Mouse (Mus musculus) kidney, embryonic 15.5 days (tissue): ENCODE results near the gene Ahnak. TPM values are rescaled to one million over a fixed set of nuclear protein-coding genes. Genes with fewer than 3 reads are reported as not detected.

ENCODE experiments used
- ATAC-seq: fragments of 200-750 bp; cut with Nextera tagmentation; replicated peaks from 2 replicates; pipeline ENCODE4 v1.8.0; 2017; ENCODE audit warnings: moderate TSS enrichment; ENCODE audit not compliant: low FRiP score
- H3K27ac ChIP-seq: fragments of 300-500 bp; sonication (generic); 2 replicates; pipeline ENCODE4 v1.5.1; 2015; ENCODE audit warnings: mild to moderate bottlenecking, inconsistent platforms
- H3K27me3 ChIP-seq: fragments of 300-500 bp; sonication (generic); 2 replicates; pipeline ENCODE4 v1.6.1; 2015; ENCODE audit warnings: inconsistent platforms
- H3K36me3 ChIP-seq: fragments of 300-500 bp; sonication (generic); 2 replicates; pipeline ENCODE4 v1.6.1; 2015; ENCODE audit warnings: inconsistent platforms
- H3K4me1 ChIP-seq: fragments of 300-500 bp; sonication (generic); 2 replicates; pipeline ENCODE4 v1.6.1; 2015; ENCODE audit warnings: inconsistent platforms
- H3K4me2 ChIP-seq: fragments of 300-500 bp; sonication (generic); 2 replicates; pipeline ENCODE4 v1.6.1; 2015; ENCODE audit warnings: moderate library complexity, mild to moderate bottlenecking, inconsistent platforms
- H3K4me3 ChIP-seq: fragments of 300-500 bp; sonication (generic); replicated peaks from 2 replicates; pipeline ENCODE4 v1.5.1; 2015; ENCODE audit warnings: mild to moderate bottlenecking, inconsistent platforms
- H3K9ac ChIP-seq: fragments of 300-500 bp; sonication (generic); 2 replicates; pipeline ENCODE4 v1.6.1; 2015; ENCODE audit warnings: mild to moderate bottlenecking, inconsistent platforms
- H3K9me3 ChIP-seq: fragments of 300-500 bp; sonication (generic); replicated peaks from 2 replicates; pipeline ENCODE4 v1.6.1; 2016; ENCODE audit warnings: inconsistent platforms
- WGBS: fragments of 180-500 bp; shearing (Covaris S2); methylation state at CpG from one replicate; pipeline ENCODE4 v1.1.7; 2015; ENCODE audit warnings: mixed read lengths; 5-methylcytosine and 5-hydroxymethylcytosine counted together
- polyA plus RNA-seq: library from polyadenylated mRNA; unstranded; fragments of >200 nt; fragmentation: Nextera tagmentation; extraction: Ambion mirVana; gene quantifications from 2 replicates; pipeline ENCODE4 v1.2.1, GENCODE M21; 2015

The Ahnak gene
- polyA plus RNA-seq, 1 experiment from 2014 or later: 18.2 TPM

DNA sequence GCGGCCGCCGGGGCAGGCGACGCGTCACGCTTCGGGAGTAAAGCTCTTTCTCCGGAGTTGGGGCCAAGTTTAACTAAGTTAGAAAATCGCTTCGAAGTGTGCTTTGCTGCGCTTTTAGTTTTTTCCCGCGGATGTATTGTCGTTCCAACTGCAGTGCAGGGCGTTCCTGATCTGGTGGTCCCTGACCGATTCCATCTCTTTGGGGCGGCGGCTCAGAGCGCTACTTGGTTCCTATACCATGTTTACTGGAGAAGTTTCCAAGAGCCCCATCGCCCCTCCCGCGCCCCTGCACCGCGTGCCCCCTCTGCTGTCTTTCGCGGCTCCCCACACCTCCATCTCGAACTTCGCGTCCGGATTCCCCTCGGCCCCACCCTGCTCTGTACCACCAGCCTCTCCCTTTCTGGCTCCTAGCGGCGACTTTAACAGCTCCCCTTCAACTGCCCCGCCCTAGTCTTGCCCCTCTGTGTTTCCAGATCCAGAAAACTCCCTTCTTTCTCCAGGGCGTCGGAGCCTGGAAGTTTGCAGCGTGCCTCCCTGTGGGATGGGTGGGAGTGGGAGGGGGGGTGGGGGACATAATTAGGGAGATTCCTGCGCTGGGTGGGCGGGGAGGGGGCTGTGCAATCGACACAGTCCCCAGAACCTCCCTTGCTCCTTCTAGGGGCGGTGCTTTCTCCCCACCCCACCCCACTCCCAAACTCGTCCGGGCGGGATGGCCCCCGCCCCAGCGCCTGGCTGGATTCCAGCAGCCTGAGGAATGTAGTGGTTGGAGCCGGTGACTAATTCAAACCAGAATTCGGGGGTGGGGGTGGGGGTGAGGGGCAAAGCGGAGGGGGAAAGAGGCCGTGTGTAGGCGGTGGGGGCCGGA lies 715 bp downstream of the Ahnak start:
- Histone ChIP-seq H3K27me3 (no peaks in the 10 kb centered on the region), H3K4me2 (peak overlapping the region; percentile 90), H3K27ac (peak overlapping the region; percentile 86), H3K9ac (peak overlapping the region; percentile 70), H3K4me1 (peaks cover 62% of the 10 kb centered on the region), H3K4me3 (peak overlapping the region; percentile 68), H3K9me3 (no peaks in the 10 kb centered on the region), H3K36me3 (no peaks in the 10 kb centered on the region)
- ATAC-seq: peak; percentile 72
- under 1% methylated on average over 53 of the region's 53 CpGs for WGBS

DNA sequence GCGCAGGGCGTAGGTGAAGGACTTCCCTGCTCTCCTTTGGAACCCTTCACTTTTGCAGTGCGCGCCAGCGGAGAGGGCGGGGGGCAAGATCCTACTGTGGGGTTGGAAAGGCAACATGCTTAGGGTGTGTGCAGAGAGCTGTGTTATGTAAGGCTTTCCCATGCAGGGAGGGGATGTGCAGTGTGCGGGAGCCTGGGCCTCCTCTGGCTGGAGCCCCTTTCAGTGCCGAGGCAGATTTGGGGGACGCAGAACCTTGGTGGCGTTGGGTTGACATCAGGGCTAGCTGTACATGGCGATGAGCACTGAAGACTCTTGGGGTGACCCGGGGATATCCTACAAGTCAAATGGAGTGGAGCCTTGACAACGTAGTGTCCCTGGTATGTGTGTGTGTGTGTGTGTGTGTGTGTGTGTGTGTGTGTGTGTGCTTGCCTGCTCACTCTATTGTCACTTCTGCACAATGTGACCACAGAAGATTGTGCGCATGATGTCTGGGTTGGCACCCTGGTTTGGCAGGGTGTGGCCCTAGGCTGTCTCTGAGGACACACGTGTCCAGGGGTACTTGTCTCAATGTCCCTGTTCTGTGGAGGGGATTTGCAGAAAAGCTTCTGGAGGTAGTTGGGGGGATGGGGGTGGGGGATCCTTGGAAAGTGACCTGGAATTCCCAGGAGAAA lies 1.5 kb downstream of the Ahnak start:
- WGBS: 17% methylated on average over 15 of the region's 15 CpGs
- peak overlapping the region; percentile 70 for H3K9ac ChIP-seq
- no peaks in the 10 kb centered on the region for H3K9me3 ChIP-seq
- peak; percentile 65 for ATAC-seq
- peak overlapping the region; percentile 86 for H3K27ac ChIP-seq
- H3K4me3 ChIP-seq: peak overlapping the region; percentile 68
- peak overlapping the region; percentile 90 for H3K4me2 ChIP-seq
- peaks cover 56% of the 10 kb centered on the region for H3K4me1 ChIP-seq
- H3K27me3 ChIP-seq: no peaks in the 10 kb centered on the region
- no peaks in the 10 kb centered on the region for H3K36me3 ChIP-seq

DNA sequence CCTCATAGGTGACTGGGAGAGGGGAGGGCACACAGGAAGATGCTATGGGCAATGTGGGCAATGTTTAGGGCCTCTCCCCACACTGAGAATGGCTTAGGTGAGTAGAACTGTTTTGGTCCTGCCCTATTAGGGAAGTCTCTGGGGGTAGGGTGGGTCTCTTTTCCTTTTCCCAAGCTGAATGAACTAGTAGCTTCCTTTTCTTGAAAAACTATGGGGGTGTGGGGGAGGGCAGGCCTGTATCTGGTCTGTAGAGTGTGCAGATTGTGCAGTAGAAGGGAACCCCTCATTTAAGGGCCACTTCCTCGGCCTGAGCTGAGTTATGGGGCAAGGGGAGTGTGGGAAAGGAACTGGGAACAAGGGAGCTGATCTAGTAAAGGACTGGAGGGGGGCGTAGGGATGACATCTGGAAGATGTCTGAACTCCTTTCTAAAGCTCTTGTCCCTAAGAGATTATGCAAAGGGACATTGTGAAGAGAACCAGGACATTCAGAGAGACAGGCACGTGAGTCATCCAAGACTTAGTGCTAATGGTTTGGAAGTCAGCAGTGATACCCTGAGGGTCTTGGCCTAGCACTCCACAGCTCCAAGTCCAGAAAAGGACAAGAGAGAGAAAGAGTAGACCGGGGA lies 2.3 kb downstream of the Ahnak start:
- Histone ChIP-seq H3K9ac (no peak overlapping the region), H3K36me3 (no peaks in the 10 kb centered on the region), H3K4me3 (peak overlapping the region; percentile 68), H3K27me3 (no peaks in the 10 kb centered on the region), H3K4me1 (peaks cover 56% of the 10 kb centered on the region), H3K4me2 (peak overlapping the region; percentile 90), H3K9me3 (no peaks in the 10 kb centered on the region), H3K27ac (peak overlapping the region; percentile 86)
- WGBS: 67% methylated on average over 4 of the region's 4 CpGs
- ATAC-seq: no peak

DNA sequence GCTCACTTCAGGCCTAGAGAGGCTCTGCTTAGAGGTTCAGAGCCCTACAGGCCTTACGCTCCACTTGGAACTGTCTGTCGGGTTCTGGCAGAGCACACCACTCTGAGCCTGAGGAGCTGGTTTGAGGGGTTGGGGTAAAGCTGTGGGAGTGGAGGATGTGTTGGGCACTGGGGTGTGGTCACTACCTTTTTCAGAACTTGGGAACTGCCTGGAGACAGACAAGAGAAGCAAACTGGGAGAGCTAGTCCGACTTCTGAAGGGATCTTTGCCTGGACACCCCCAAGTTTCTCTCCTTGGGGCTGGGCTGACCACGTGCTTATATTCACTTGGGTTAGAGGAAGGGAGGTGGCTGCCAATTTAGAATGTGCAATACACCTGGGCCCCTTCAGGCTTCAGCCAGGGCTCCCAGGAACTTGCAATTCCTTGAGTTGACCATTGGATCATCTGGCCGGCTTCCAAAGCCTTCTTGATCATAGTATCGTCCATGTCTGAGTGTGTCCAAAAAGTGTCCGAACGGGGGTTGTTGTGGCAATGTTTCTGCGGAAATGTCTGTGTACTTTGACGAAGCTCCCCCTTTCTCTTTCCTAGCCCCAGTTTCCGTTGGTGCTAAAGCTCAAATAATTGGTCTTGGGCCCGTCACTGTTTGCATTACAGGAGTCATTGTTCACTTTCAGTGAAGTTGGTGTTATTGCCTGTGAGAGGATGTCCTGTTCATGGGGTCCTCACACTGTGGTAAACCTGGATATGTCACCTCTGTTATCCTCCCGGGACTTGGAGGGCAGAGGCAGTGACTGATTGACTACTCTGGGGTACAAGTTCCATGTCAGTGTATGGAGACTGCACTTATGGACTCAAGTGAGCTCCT lies 3.0 kb downstream of the Ahnak start:
- Histone ChIP-seq H3K9me3 (no peaks in the 10 kb centered on the region), H3K4me2 (peak overlapping the region; percentile 90), H3K27me3 (no peaks in the 10 kb centered on the region), H3K4me1 (peaks cover 59% of the 10 kb centered on the region), H3K4me3 (peak overlapping the region; percentile 68; the same call in 1 of the 2 replicates), H3K9ac (no peak overlapping the region), H3K27ac (peak overlapping the region; percentile 86), H3K36me3 (no peaks in the 10 kb centered on the region)
- ATAC-seq: no peak
- 72% methylated on average over 13 of the region's 13 CpGs for WGBS

DNA sequence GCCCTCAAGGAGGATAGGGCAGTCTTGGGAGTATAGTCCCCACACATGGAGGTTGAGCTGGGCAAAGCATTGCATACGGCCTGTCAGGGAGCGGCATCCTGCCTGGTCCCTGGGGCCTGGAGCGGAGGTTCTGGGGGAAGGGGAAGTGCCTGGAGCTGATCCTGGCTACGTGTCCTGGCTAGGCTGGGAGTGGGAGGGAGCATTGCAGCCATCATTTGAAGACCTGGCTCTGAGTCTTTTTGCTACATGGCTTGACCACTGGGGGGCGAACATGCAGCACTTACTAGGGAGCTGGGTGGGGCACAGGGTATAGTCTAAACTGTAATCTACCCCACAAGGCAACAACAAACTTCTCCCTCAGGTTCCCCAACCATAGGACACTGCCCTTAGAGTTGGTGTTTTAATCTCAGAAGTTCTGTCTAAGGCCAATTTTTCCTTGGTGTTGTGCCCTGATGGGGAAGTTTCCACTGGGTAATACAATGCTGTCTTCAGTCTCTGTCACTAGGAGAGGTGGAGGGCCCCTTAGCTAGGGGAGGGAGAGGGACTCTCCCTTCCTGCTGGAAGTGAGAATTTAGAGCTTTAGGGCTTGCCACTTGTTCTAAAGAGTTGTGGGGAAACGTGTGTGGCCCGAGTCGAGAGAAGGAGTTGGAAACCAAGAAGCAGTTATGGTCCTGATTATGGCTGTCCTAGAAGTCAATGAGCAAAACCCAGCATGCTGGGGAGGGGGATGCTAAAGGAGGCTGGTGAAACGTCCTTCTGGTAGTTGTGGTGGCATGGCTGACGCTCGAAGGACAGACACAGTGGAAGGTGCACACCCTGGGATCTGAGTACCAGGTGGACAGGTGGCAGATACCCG lies 3.9 kb downstream of the Ahnak start:
- peak overlapping the region; percentile 90 for H3K4me2 ChIP-seq
- ATAC-seq: no peak
- no peaks in the 10 kb centered on the region for H3K9me3 ChIP-seq
- WGBS: 23% methylated on average over 12 of the region's 12 CpGs
- H3K9ac ChIP-seq: no peak overlapping the region
- H3K4me1 ChIP-seq: peaks cover 65% of the 10 kb centered on the region
- H3K36me3 ChIP-seq: no peaks in the 10 kb centered on the region
- peak overlapping the region; percentile 0; the same call in 1 of the 2 replicates for H3K4me3 ChIP-seq
- H3K27ac ChIP-seq: peak overlapping the region; percentile 86
- H3K27me3 ChIP-seq: no peaks in the 10 kb centered on the region

DNA sequence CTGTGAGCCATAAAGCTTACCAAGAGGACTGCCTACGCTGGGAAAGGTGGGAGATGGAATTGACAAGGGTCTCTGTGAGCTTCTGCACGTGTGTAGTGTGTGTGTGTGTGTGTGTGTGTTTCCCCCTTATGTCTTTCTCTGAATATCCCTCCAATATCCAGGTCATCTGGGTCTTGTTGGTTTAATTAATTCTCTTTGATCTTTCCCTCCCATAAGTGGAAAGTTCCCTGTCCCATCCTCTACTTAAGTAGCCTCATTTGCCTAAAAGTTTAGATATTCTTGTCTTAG lies 4.5 kb downstream of the Ahnak start:
- Histone ChIP-seq H3K9me3 (no peaks in the 10 kb centered on the region), H3K4me2 (no peak overlapping the region), H3K27ac (no peak overlapping the region), H3K9ac (no peak overlapping the region), H3K4me1 (peaks cover 65% of the 10 kb centered on the region), H3K4me3 (no peak overlapping the region), H3K36me3 (no peaks in the 10 kb centered on the region), H3K27me3 (no peaks in the 10 kb centered on the region)
- ATAC-seq: no peak
- WGBS: 67% methylated on average over 2 of the region's 2 CpGs

DNA sequence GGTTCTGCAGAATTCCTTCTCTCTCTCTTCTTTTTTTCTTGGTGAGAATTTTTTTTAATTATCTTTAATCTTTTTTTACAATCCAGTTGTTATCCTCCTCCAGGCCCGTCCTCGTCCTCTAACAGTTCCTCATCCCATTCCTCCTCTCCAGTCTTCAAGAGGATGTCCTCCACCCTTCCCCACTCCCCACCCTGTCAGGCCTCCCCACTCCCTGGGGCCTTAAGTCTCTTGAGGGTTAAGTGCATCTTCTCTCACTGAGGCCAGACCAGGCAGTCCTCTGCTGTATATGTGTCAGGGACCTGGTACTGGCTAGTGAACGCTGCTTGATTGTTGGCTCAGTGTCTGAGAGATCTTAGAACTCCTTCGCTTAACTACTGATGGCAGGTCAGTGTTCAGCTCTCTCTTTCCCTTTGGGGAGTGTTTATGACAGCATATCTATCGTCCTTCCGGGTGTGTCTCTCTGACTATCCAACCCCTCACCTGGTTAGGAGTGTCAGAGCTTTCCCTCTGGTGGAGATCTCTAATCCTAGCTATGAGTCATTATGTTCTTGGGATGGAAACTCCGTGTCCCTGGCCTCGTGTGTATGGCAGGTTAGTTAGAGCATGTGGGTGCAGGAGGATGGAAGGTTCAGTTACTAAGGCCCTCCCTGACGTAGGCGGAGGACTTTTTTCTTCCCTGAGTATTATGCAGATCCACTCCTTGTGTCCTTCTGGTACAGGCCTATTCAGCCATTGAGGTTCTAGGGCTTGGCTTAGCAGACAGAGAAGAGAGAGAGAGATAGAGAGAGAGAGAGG lies 5.9 kb downstream of the Ahnak start:
- 79% methylated on average over 10 of the region's 10 CpGs for WGBS
- Histone ChIP-seq H3K9me3 (no peaks in the 10 kb centered on the region), H3K4me1 (peaks cover 60% of the 10 kb centered on the region), H3K9ac (no peak overlapping the region), H3K27ac (no peak overlapping the region), H3K27me3 (no peaks in the 10 kb centered on the region), H3K4me2 (no peak overlapping the region), H3K4me3 (no peak overlapping the region), H3K36me3 (no peaks in the 10 kb centered on the region; the same call in 1 of the 2 replicates)
- no peak for ATAC-seq

DNA sequence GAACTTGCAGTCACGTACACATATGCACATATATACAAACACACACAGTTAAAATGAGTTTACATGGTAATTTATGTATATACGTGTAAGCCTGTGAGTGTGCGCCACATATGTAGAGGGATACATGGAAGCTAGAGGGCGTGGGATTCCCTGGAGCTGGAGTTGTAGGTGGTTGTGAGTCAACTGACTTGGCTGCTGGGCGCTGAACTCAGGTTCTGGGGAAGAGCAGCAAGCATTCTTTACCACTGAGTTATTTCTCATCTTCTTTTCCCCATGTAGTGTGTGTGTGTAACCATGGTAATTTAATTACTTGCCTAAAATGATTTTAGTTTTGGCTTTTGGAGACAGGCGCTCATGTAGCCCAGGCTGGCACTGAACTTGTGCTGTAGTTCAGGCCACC lies 7.5 kb downstream of the Ahnak start:
- no peak for ATAC-seq
- no peak overlapping the region for H3K9ac ChIP-seq
- peaks cover 15% of the 10 kb centered on the region for H3K36me3 ChIP-seq
- no peaks in the 10 kb centered on the region for H3K9me3 ChIP-seq
- H3K4me3 ChIP-seq: no peak overlapping the region
- H3K27me3 ChIP-seq: no peaks in the 10 kb centered on the region
- H3K4me1 ChIP-seq: peaks cover 45% of the 10 kb centered on the region
- H3K4me2 ChIP-seq: no peak overlapping the region
- H3K27ac ChIP-seq: 0 out of 2 replicates have a peak overlapping the region, but pooled peaks have one; percentile 72
- 93% methylated on average over 6 of the region's 6 CpGs for WGBS

DNA sequence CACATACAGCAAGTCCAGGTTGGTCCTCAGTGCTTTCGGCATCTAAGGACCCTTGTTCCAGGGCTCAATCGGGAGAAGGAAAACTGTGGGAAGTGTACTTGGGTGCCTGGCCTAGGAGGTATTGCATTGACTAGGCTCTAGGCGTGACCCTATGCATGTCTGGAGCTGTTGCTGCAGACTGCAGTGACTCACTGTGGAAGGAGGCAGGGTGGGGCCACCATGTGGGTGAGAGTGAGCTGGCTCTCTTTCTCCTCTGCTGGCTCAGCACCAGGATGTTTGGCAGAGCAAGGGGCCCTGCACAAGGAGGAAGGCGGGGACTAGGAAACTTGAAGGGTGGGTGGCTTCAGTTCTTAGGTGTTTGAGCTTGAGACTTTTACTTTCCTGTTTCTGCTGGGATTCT lies 8.5 kb downstream of the Ahnak start:
- WGBS: 55% methylated on average over 4 of the region's 4 CpGs
- Histone ChIP-seq H3K9me3 (no peaks in the 10 kb centered on the region), H3K9ac (no peak overlapping the region), H3K4me2 (no peak overlapping the region), H3K4me3 (no peak overlapping the region), H3K27ac (peak overlapping the region; percentile 72), H3K4me1 (peaks cover 35% of the 10 kb centered on the region), H3K27me3 (no peaks in the 10 kb centered on the region), H3K36me3 (peaks cover 24% of the 10 kb centered on the region)
- peak; percentile 88 for ATAC-seq

DNA sequence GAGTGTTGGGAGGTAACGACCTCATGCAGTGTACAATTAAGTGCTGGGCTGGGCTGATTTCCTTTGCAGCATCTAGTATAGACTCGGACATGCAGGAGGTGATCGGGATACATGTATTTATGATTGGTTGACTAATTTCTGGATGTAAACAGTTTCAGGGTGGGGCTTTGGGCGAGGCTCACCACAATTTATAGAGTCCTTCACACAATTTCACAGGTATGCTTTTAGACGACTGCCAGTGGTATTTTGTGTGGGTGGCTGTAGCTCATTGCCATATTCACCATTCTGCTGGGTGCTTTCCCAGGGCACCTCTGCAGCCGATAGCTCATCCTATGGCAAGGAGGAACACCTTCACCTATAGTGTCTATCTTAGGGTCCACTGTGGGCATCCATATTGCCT lies 9.5 kb downstream of the Ahnak start:
- Histone ChIP-seq H3K4me3 (no peak overlapping the region), H3K4me1 (peaks cover 25% of the 10 kb centered on the region), H3K4me2 (no peak overlapping the region), H3K27me3 (no peaks in the 10 kb centered on the region), H3K27ac (peak overlapping the region; percentile 48; the same call in 1 of the 2 replicates), H3K9ac (no peak overlapping the region), H3K9me3 (no peaks in the 10 kb centered on the region), H3K36me3 (peaks cover 34% of the 10 kb centered on the region)
- 88% methylated on average over 6 of the region's 6 CpGs for WGBS
- ATAC-seq: no peak
